Mouse (Mus musculus) T-helper 2 cell (primary cell): ENCODE measurements around the gene Calhm5.

Experiments used
- in situ Hi-C: fragments of 300-600 bp; cut with MboI, MseI; formaldehyde crosslinking; loops from one replicate; pipeline ENCODE4 v1.15.1; 2025; ENCODE audit warnings: high pct_unique_total_duplicates

Calhm5 gene

DNA sequence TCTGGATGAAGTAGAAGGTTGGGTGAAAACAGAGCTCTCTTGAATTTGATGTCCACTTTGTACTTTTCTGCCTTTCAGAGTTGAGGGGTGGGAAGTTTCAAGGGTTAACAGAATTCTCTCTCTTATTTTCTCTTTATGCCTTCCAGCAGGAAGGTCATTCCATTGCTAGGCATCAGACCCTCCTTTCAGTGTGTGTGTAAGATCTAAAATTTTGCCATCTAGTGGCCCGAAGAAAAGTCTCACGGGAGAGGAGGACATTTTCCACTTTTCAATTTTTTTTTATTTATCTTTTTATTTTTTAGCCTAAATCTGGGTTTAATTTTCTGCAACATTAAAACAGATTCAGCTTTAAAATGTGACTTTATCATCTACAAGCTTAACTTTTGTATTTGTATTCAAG lies 24.7 kb downstream of the Calhm5 start:
- in situ Hi-C loops, result no loop called here

DNA sequence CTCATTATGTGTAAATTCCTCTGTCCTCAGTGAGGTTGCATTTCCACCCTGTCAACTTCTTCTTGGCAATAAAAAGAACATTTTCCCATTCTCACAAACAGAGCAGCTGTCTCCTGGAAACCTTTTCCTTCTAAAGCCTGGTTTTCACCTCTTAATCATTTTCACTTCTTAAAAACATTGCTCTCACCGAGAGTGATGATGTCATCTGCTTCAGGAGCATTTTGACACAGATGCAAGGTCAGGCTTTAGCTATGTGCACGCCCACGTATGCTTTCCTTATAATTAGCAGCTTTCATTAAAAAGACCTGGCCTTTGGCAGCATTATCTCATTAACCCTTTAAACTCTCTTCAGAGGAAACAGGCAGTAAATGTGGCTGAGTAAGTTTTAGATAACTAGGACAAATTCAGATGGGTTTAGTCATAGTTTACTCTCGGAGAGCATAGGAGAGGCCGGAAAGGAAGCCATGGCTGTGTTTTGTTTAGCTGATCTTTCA lies 25.3 kb downstream of the Calhm5 start:
- in situ Hi-C loops, result no loop called here

DNA sequence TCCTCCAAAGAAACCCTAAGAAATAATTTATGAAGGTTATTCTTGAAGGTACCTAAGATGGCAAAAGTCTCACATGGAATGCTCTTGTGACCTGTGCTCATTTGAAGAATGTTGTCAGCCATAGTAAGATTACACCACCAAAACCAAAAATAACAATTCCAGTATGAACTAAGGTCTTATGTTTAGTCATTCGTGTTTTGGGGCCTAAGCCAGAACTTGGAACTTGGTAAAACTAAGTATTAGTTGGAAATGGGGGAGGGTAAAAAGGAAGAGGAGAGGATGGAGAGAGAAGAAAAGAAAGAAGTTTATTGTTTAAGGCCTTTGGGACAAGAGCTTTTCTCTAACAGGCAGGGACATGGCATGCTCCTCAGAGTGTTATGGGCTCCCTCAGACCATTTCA lies 26.7 kb downstream of the Calhm5 start:
- in situ Hi-C loops, result no loop called here

DNA sequence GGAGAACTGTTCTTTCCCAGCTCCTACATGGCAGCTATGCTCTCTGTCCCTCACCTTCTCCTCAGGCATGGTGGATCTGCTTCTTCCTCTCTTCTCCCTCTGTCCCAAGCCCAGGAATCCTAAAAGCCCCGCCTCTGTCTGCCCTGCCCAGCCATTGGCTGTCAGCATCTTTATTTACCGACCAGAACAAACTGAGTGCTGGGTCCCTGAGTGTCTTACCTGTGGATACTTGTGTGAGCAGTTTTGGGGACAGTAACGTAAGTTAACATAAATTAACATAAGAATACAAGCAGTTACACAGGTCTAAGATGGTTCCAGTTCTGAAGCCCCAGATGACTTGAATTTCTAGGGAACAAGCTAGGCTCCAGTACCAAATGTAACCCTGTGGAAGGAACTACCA lies 29.7 kb downstream of the Calhm5 start:
- in situ Hi-C loops, result no loop called here

DNA sequence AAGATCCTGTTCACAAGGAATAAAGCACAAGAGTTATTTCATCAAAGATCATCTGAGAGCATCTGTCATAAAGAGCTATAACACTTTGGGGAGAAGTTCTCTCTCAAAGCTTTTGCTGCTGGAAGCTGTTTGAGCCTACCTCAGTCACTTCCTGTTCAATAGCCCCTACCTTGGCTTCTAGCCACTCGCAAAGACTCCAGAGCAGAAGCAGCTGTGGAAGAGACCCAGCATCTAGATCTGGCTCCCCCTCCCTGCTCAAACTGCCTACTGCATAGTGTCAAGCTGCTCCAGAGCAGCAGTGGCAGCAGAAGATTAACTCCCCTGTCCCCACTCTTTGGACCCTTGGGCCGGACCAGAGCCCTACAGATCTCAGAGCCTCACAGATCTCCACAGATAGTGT lies 42.3 kb downstream of the Calhm5 start:
- in situ Hi-C loops, result no loop called here

DNA sequence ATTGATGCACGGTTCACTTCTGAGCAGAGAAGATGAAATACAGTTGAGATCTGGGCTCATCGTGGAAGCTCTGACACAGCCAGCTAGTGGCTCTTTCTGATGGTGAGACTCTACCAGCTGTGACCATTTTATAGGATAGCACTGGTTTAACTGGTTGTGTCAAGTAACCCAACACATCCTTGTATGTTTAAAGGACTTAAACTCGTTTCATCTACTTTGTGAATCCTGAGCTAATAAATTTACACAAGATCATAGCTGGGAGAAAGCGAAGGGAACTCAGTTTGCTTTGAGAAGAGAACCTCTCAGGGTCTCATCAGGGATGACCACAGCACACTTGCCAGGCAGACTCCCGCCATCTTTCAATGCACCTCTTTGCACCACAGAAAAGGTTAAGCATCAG lies 52.1 kb downstream of the Calhm5 start, which contains the start of gene Calhm4:
Calhm4 (minus strand) TSS at position 101 of the 400 bp plus-strand sequence.
- in situ Hi-C loops, result no loop called here
